Mouse (Mus musculus): ENCODE measurements around the gene 2010111I01Rik.

Gene 2010111I01Rik

DNA sequence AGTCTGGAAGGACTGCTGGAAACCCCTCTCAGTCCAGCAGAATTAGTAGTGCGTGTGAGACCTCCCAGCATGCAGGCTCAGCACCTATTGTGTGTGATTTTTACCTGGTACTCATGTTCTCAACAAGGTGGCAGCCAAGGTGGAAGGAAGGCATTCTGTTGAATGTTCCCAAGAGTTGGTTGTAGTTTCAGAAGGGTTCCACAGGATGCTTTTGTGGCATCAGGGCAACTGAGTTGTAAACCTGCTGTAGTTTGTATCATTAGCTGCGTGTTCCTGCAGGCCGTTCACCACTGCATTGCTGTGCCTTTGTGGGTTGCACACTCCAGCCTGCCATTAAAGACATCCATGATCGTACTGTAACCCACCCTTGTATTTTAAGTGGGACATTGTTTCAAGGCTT lies 294.0 kb downstream of the 2010111I01Rik start:
- no peak for DNase-seq (ENCODE audit: low read depth, low spot score)

DNA sequence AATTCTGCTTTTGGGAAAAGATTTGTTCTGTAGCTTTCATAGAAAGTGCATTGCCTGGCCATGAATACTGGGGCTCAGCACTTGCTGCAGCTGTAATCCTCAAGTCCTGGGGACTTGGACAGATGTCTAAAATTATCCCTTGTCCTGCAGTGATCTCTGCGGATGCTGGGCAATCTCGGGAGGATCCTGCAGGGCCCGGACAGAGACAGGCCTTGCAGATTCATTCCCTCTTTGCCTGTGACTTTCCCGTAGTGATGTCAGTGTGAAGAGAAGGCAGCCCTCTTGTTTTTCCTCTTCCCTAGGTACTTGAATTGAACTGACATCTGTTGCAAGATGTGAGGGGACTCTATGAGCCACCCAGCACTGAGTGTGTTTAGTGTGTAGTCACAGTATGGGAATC lies 295.4 kb downstream of the 2010111I01Rik start:
- no peak for DNase-seq (ENCODE audit: low read depth, low spot score)

DNA sequence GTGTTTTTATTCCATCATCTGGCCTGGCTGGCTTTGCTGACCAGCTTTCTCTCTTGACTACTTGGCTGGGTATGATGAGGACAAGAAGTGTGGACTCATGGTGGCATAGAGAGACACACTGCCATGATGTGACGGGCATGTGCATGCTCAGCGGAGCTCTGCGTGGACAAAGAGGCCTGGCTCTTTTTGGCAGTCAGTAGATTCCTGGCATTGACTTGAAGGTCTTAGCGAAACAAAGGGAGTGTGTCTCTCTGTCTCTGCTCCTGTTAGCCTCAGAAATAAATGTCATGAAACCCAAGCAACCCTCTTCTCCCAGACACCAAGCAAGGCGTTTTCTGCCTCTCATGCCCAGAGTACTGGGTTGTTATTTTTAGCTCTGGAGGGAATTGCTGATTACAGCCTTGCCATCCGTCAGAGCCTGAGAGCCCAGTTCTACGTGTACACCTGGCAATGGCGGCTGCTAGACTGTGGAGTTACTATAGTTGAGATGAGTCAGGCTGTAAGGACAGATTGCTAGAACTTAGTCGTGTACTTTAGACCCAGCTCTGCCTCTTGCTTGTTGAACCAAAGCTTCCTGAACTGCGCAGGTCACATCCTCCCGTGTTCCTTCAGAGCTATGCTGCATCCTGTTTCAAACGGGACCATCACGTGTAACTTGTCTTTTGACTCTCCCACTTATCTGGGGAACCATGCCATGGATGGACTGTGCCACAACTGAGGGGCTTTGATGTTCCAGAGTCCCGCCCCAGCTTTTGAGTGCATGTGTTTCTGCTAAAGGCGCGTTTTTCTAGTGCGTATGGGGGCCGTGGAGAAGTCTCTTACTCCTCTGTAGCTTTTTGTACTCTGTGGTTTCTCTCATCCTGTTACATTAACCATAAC lies 296.3 kb downstream of the 2010111I01Rik start:
- no peak for DNase-seq (ENCODE audit: low read depth, low spot score)

DNA sequence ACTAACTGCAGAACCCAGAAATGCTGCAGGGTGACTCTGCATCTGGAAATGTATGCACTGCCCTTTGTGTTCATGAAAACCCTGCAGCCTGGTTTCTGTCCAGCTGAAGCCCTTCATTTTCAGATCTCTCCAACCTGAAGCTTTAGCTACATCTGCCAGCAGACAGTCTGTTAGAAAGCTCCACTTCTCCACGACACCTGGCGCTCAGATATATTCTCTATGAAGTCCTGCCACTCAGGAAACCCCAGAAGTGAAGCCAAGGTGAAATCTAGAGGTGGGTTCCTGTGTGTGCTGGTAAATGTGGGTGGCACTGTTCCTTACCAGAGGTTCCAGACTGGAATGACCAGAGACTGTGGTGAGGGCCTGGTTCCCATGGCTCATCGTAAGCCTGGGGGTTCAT lies 297.0 kb downstream of the 2010111I01Rik start:
- DNase-seq (ENCODE audit: low read depth, low spot score): no peak

DNA sequence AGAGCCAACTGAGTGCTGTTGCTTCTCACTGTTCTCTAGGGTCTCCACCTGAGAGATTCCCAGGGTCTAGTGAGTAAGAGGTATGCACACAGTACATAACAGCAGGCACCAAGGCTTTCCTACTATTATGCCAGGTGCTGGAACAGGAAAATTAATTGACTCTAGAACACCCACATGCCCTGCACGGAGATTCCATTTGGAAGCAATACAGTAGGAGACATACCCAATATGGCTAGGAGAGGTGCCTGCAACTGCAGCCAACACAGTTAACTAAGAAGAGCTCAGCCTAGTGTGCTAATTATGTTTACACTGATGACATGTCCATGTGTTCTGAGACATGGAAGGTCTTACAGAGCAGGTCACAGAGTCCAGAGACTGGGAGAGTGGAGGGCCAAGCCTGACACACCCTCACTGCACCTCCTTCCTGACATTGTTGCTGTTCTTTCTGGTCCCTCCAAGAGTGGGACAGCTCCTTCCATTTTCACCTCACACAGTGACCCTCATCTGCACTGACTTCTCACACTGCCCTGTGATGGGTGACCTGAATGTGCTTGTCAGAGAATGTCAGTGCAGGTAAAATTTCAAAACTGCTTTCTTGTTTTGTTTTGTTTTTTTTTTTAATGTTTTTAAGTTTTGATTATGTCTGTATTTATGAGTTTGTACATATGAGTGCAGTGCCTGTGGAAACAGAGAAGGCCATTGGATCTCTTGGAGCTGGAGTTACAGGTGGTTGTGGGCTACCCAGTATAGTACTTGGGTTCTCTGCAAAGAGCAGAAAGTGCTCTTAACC lies 297.7 kb downstream of the 2010111I01Rik start:
- DNase-seq (ENCODE audit: low read depth, low spot score): no peak

DNA sequence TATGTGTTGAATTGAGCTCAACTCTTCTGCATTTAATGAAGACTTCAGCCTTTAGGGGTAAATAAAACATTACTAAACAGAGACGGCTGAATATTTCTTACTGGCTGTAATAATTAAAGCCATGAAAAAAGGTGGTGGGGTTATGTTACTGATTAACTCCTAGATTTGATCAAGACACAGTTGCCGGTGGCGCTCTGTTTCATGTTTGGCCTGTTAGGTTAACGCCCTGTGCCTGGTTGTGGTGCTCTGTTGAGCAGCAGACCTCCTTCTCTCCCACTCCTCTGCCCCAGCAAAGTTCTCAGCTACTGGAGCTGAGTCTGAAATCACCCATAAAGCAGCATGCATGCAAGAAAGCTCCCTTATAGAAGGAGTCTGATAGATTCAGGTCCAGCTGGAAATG lies 303.7 kb downstream of the 2010111I01Rik start:
- no peak for DNase-seq (ENCODE audit: low read depth, low spot score)

DNA sequence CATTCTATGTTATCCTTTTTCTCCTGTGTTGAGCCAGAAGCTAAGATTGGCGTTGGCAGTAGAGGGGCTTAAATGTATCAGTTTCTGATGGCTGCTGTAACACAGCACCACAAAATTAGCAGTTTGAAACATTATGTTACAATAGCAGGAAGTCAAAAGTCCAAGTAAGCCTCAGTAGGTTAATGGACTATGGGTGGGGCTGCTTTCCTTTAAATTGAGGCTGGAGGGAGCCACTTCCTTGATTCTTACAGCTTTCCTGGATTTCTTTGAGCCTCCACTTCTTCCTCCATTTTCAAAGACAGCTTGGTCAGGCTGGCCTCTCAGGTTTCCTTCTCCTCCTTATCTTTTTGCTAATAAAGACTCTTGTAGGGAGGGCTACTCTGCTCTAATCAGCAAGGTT lies 304.1 kb downstream of the 2010111I01Rik start:
- no peak for DNase-seq (ENCODE audit: low read depth, low spot score)

DNA sequence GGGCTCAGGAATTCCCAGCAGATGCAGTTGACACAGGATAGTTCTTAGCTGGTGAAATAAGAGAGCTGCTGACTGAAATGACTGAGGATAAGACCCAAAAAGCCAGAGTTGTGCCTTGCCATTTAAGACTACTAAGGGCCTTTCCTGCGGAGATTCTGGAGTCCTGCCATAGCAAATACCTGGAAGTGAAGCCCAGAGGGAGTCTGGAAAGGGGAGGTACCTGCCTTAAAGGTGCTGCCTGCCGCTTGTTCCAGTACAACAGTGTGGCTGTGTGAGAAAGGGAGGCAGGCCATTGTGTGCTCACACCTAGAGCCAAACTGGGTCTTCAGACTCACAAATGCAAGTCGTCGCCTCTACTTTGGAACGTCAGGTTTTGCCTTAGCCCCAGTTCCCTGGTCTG lies 305.5 kb downstream of the 2010111I01Rik start:
- DNase-seq (ENCODE audit: low read depth, low spot score): no peak

DNA sequence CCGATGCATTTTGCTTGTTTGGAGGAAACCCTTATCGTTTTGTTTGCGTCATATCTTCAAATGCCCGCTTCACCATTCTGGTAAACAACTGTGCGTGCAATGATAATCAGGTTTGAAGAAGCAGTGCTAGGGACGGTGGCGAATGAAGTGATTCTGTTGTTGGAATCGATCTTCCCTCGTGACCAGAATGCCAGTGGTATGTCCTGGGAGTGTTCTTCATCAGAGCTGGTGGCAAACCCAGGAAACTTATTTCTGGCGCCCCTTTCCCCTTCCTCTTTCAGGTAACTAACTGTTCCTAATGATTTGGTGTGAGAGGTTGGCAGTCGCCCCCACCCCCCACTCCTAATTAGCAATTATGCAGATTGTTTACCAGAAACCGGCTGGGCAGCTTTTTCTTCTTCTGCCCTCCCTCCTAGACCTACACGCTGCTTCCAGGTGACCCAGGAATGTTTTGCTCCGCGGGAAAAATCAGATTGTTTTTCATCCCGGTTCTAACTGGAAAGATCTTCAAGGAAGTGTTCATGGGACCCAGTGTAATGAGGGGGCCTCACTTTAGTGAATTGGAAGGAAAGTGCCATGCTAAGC lies 307.4 kb downstream of the 2010111I01Rik start:
- DNase-seq (ENCODE audit: low read depth, low spot score): no peak

DNA sequence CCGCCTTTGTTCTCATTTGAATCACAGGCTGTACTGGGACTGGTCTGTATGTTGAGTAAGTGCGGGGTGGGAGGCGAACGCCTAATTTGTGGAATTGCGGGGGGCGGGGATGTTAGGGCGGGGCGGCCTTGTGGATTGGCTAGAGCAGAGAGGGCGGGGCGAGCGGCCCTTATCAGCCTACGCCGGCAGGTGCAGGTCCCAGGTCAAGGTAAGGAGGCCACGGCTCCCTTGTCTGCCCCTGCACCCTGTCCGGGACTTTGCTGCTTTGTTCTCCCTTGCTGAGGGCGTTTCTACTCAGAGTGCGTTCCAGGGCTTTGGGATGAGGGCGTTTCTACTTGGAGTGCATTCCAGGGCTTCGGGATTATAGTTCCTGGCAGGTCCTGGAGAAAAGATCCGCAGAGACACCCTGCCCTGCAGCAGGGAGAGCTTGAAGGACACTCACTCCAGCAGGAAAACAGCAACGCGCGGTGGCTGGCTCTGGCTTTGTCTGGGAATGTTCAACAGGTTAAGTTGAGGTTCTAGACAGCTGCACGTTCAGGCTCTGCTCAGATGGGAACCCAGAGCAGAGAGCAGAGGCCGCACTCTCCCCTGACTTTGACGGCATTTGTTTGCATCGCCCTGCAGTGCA lies 308.0 kb downstream of the 2010111I01Rik start:
- DNase-seq (ENCODE audit: low read depth, low spot score): no peak

DNA sequence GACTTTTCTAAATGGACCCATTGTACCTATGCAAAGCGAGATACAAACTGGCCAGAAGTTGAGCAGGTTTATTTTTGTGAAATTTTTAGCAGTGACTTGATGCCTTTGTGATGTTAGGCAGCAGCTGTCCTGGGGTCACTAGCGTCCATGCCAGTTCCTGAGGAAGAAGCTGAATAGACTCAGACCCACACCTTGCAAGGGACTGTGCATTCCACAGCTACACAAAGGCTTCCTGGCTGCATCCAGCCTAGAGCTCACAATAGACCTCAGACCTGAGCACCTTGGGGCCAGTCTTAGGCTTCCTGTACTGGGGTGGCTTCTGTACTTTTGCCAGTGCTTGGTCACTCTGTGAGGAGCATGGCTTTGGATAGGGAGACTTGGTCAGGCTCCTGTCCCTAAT lies 309.2 kb downstream of the 2010111I01Rik start:
- DNase-seq (ENCODE audit: low read depth, low spot score): no peak

DNA sequence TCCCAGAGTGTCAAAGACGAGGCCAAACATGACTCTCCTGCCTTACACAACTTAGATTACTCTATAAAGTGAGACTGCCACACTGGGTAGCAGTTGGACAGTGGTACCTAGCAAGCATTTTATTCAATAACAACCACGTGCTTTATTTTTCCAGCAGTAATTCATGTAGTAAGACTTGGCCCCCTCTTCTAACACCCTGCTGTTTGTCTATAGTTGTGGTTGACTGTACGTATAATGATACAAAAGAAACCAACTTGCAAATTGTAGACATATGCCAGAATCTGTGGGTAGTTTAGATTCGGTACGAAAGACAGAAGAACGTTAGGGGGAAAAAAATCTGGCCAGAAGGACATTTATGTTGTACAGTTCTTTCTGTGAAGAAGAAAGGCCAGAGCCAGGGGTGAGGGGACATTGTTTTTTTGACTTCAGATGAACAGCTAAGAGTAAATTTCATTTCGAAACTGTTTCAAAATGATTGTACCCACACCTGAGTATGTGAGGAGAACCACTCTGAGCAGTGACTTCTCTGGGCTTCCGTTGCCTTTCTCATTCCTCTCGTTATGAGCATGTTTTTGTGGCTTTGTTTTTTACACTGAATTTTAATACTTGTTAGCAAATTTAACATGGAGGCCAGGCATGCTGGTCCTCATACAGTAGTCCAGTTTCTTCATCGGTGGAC lies 309.9 kb downstream of the 2010111I01Rik start:
- no peak for DNase-seq (ENCODE audit: low read depth, low spot score)

DNA sequence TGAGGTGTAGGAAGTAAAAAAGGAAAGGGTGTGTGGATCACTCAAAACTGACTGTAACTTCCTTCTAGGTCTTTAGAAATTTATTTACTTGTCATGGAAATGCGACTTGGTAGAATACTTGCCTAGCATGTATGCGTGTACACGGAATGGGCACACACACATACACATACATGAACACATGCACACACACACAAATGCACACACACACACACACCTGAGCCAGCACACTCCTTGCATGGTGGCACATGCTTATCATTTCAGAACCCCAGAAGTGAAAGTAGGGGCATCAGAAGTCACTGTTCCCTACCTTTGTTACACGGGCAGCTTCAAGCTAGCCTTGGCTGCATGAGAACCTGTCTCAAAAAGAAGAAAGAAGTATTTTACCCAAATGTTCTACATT lies 311.7 kb downstream of the 2010111I01Rik start:
- no peak for DNase-seq (ENCODE audit: low read depth, low spot score)

DNA sequence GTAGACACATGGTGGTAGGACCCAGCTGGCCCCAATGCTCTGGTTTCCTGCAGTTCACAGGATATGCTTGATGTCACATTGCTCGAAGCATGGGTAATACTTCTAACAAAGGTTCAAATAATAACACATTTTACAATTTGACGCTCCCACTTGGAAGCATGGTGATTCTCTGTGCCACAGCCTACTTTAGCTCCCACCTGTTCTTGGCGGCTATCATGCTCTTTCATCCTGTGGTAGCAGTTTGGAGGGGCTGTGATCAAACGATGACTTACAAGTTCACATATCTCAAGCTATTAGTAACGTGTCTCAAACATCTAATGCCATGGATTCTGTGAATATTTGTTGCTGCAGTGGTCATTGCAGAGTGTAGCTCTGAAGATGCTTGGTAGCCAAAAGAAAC lies 312.6 kb downstream of the 2010111I01Rik start:
- DNase-seq (ENCODE audit: low read depth, low spot score): no peak

DNA sequence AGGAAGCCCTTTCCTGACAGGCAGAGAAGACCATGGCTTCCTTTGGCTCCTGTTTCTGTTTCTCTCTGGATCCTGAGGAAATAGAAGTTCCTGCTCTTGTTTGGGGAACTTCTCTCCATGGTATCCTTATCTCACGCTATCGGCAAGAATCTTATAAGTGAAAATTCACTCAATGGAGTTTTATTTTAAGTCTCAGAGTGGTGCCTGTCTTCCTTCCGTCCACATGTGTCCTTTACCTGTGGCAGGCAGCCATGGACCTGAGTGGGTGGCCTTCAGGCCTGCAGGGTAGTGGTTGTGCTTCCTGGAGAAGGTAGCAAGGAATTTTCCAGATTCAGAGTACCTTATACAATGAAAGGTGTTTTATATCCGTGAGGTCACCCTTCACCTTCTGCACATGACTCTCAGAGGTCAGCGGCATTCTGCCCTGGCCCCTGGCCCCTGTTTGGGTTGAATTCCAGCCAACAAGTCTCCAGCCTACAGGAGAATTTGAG lies 313.5 kb downstream of the 2010111I01Rik start:
- DNase-seq (ENCODE audit: low read depth, low spot score): no peak

DNA sequence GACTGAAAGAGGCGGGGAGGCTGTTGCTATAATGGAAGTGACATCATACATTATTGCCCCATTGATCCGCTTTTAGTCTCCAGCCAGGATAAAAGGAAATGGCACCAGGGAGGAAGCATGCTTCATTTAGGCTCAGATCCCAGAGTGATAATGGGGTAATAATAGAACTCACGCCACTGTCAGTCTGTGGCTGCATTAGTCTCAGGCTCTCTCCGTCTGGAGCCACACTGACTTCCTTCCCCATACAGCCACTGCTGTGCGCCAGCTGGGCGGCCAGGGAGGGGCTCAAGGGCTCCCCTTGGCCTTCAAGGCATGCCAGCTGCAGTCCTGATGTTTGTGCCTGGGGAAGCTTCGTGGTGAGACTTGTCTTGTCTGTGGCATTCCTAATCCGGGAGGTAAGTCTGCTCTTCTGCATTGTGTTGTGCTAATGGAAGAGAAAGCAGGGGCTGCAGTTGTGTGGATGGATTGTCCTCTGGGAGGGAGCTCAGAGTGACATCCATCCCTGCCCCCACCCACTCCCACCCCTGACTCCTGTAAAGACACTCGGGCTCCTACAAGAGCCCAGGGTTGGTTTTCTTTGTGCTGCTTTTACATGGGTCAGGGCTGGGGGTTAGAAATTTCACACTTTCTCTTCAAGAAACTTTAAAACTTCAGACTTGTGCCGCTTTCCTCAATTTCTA lies 314.2 kb downstream of the 2010111I01Rik start:
- DNase-seq (ENCODE audit: low read depth, low spot score): no peak

DNA sequence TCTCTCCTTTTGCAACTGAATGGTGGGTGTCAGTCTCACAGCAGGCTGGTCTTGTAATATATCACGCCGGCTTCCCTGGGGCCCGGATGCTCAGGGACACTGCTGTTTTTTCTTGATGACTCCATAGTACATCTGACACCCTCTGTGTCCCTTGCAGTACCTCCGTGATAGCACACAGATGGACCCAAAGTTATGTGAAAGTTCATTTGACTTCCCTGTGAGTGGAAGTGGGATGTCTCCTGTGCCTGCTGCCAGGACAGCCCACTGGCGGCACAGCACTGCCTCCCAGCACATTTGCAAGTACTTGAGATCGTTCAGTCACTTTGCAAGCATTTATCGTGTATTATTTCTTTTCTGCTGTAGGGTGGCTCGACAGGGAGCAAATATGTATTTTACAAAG lies 315.1 kb downstream of the 2010111I01Rik start:
- no peak for DNase-seq (ENCODE audit: low read depth, low spot score)

DNA sequence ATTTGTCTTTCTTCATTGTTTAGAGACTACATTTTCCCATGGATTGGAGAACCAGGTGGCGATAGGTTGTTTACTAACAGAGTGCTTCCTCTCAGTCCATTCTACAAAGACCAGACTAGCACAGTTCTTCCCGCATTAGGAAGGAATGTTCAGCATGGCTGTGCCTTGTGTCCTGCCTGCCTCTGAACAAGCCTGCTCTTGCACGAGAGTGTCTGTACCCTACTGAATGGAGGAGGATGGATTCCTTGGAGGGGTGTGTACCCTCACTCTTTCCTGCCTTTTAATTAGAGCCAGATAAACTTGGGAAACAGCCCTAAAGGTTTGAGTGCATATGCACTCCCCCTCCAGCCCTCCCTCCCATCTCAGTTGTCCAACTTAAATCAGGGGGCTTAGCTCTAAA lies 315.7 kb downstream of the 2010111I01Rik start:
- DNase-seq (ENCODE audit: low read depth, low spot score): no peak

DNA sequence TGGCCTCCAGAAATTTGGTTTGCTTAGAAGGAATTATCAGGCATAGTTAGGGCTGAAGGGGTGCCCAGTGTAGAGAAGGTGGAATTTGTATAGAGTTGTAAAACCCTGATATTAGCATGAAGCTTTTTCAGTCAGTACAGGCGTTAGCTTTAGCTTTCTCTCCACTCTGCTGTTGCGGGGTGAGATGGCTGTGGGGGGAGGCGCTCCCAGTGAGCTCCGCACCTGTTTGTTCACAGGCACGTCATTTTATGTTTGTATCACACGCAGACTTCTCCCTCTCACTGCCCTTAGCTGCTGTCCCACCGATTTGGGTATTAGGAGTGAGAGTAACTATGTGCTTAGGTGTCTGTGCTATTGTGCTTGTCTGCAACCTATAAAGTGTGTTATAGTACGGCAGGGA lies 316.5 kb downstream of the 2010111I01Rik start:
- no peak for DNase-seq (ENCODE audit: low read depth, low spot score)

DNA sequence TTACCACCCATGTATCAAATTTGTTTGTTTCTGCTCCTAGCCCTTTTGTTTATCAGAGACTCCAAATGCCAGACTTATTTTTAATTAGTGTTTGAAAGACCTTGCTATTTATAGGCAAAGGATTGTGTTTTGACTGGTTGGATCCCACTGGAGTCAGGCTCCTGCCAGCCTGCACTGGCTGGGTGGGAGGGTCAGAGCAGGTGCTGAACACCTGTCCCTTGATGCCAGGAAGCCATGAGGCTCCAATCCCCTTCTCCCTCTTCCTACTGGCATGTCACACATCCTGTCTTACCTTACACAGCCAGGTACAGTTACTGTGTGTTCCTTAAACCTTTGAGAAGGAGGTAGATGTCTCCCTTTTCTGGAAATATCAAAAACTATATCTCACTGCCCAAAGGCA lies 318.5 kb downstream of the 2010111I01Rik start:
- no peak for DNase-seq (ENCODE audit: low read depth, low spot score)

DNA sequence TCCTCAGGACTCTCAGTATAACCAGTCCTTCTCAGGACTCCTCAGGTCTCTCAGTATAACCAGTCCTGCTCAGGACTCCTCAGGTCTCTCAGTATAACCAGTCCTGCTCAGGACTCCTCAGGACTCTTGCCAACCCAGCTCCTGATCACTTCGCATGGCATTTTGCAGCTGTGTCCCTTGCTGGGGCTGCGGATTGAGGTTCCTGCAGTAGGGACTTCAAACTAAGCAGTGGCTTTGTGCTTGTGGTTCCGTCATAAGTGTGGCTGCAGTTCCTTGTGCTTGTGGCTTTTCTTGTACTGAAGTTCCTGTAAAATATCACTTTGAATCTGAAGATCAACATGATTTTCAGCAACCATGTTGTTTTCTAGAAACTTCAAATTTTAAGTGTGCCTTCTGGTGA lies 320.1 kb downstream of the 2010111I01Rik start:
- DNase-seq (ENCODE audit: low read depth, low spot score): no peak

Measured in c-Kit-negative CD71-positive TER-119-positive erythroid progenitor cells, embryonic 14.5 days (primary cell).